Mouse (Mus musculus) G1E (cell line): ENCODE results near the gene S100a4. TPM values are rescaled to one million over a fixed set of nuclear protein-coding genes. Genes with fewer than 3 reads are reported as not detected.

ENCODE experiments used
- ATAC-seq: 2 replicates; pipeline ENCODE4 v1.8.0; 2016; ENCODE audit warnings: mild to moderate bottlenecking; ENCODE audit not compliant: insufficient number of reproducible peaks, poor library complexity, low FRiP score, severe bottlenecking; ENCODE audit errors: extremely low read depth
- DNase-seq: peaks from one replicate; pipeline ENCODE4 v3.0.0; 2012; ENCODE audit warnings: low spot score
- H3K27me3 ChIP-seq: 2 replicates; pipeline ENCODE4 v1.6.1; 2012; ENCODE audit warnings: mild to moderate bottlenecking, low read length, inconsistent platforms; ENCODE audit not compliant: insufficient read depth
- H3K36me3 ChIP-seq: replicated peaks from 2 replicates; pipeline ENCODE3; 2012; ENCODE audit warnings: mild to moderate bottlenecking, inconsistent platforms
- H3K4me1 ChIP-seq: 2 replicates; pipeline ENCODE4 v1.6.1; 2012; ENCODE audit warnings: low read depth, low read length, inconsistent platforms, mixed read lengths; ENCODE audit not compliant: insufficient read depth
- H3K4me3 ChIP-seq: 2 replicates; pipeline ENCODE4 v1.5.1; 2012; ENCODE audit warnings: low read depth, mild to moderate bottlenecking, inconsistent platforms, low read length, moderate library complexity, mixed read lengths
- H3K9me3 ChIP-seq: replicated peaks from 2 replicates; pipeline ENCODE4 v1.6.1; 2012; ENCODE audit warnings: inconsistent platforms
- CTCF ChIP-seq: IDR thresholded peaks from 2 replicates; pipeline ENCODE4 v1.5.1; 2012; ENCODE audit warnings: low read depth, low read length, inconsistent platforms, mixed read lengths
- GATA1 ChIP-seq: IDR thresholded peaks from 2 replicates; pipeline ENCODE4 v1.6.1; 2012; ENCODE audit warnings: borderline replicate concordance, low read length, inconsistent platforms, mixed read lengths
- GATA2 ChIP-seq: IDR thresholded peaks from 2 replicates; pipeline ENCODE4 v1.6.1; 2012; ENCODE audit warnings: low read depth, low read length, inconsistent platforms, borderline replicate concordance
- POLR2AphosphoS5 ChIP-seq: IDR thresholded peaks from 2 replicates; pipeline ENCODE4 v1.6.1; 2012; ENCODE audit warnings: low read depth, low read length, inconsistent platforms; ENCODE audit not compliant: insufficient replicate concordance
- TAL1 ChIP-seq: conservative IDR thresholded peaks from 2 replicates; pipeline ENCODE4 v1.6.1; 2012; ENCODE audit warnings: low read depth, low read length, inconsistent platforms, mixed read lengths
- polyA plus RNA-seq: library from polyadenylated mRNA; stranded (reverse); fragments of >175 nt; gene quantifications from 2 replicates; pipeline ENCODE4 v1.2.3, GENCODE M21; 2012
- total RNA-seq, 2 experiments: library from RNA; stranded (forward) in 1 of 2; stranded (reverse) in 1 of 2; fragments of 200-1000 nt in 1 of 2; fragments of >200 nt in 1 of 2; fragmentation: Nextera tagmentation in 1 of 2; gene quantifications; 2 replicates each; pipeline ENCODE4 v1.2.3; 2014 to 2017

Gene S100a4
- total RNA-seq (2014; fragmentation: Nextera tagmentation) (not detected in 2 replicates), total RNA-seq (2017) (0.64 TPM in 1 of 2 replicates, not detected in the other), polyA plus RNA-seq (not detected in 2 replicates)

DNA sequence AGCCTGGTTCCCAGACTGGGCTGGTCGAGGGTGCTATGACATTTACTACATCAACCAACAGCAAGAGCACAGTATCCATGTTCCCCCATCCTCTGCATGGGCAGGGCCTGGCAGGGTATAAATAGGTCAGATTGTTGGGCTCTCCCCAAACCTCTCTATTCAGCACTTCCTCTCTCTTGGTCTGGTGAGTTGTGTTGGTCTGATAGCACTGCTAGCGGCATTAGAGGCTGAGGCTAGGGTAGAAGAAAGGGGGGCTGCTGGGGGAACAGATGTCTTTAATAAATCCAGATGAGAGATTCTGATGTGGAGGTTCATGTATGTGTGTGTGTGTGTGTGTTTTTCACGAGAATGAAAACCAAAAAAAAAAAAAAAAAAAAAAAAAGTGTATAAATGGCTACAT, at the start of gene S100a4:
Gene S100a4 (plus strand): TSS at position 149 of the 400 bp plus-strand sequence.
- Histone ChIP-seq H3K4me3 (no peak within 1 kb of the TSS), H3K27me3 (peaks cover 8% of the 10 kb centered on the region), H3K36me3 (no peaks in the 10 kb centered on the region), H3K4me1 (no peaks in the 10 kb centered on the region), H3K9me3 (no peaks in the 10 kb centered on the region)
- ATAC-seq (no peak), DNase-seq (no peak)
- TF ChIP-seq GATA1: no peak
- TF ChIP-seq TAL1: no peak
- TF ChIP-seq POLR2AphosphoS5: no peak
- TF ChIP-seq CTCF: no peak
- no peak for TF ChIP-seq GATA2

DNA sequence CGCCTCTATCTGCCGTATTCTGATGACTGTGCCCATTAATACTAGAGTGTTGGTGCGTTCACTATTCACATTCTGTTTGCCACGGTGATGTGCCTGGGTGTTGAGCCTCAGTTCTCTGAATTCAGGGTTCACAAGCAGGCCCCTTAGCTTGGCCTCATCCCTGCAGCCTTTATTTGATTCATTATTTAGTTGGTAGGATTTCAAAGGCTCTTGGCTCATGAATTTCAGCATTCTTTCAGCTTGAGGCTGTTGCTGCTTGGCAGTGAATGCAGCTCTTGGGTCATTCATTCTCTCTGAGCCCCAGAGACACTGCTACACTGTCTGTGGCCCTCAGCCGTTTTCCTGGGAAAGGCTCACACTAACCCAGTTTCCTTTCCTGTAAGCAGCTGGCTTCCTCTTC, 47.6 kb upstream of the S100a4 start:
- Histone ChIP-seq H3K4me1 (no peaks in the 10 kb centered on the region), H3K9me3 (no peaks in the 10 kb centered on the region), H3K36me3 (no peaks in the 10 kb centered on the region), H3K4me3 (no peak overlapping the region), H3K27me3 (peaks cover 8% of the 10 kb centered on the region; the same call in 1 of the 2 replicates)
- ATAC-seq (no peak), DNase-seq (no peak)
- TF ChIP-seq GATA1: no peak
- TF ChIP-seq POLR2AphosphoS5: no peak
- no peak for TF ChIP-seq CTCF
- TF ChIP-seq TAL1: no peak
- no peak for TF ChIP-seq GATA2

- Histone ChIP-seq H3K9me3 (no peaks in the 10 kb centered on the region), H3K27me3 (peaks cover 10% of the 10 kb centered on the region), H3K36me3 (no peaks in the 10 kb centered on the region), H3K4me3 (no peak within 1 kb of the TSS), H3K4me1 (no peaks in the 10 kb centered on the region)
- TF ChIP-seq CTCF: no peak
- TF ChIP-seq POLR2AphosphoS5: no peak
- no peak for TF ChIP-seq TAL1
- no peak for TF ChIP-seq GATA1
- TF ChIP-seq GATA2: no peak
- DNase-seq (no peak), ATAC-seq (no peak)
These were observed 43.5 kb upstream of the S100a4 start, which contains the start of gene S100a3 for GRCm38 (mm10) chr3:90560008-90560628. TSS of gene S100a3 (plus strand) at chr3:90560578.

- Histone ChIP-seq H3K9me3 (no peaks in the 10 kb centered on the region), H3K27me3 (peaks cover 13% of the 10 kb centered on the region), H3K36me3 (no peaks in the 10 kb centered on the region), H3K4me3 (no peak overlapping the region), H3K4me1 (no peaks in the 10 kb centered on the region)
- no peak for DNase-seq
- TF ChIP-seq GATA2: no peak
- TF ChIP-seq GATA1: no peak
- no peak for TF ChIP-seq POLR2AphosphoS5
- no peak for TF ChIP-seq CTCF
- TF ChIP-seq TAL1: no peak
- ATAC-seq: no peak
These were observed 28.9 kb upstream of the S100a4 start for GRCm38 (mm10) chr3:90574691-90575090.

- DNase-seq: no peak
- no peak overlapping the region for H3K4me3 ChIP-seq
- H3K4me1 ChIP-seq: no peaks in the 10 kb centered on the region
- no peak for ATAC-seq
- H3K36me3 ChIP-seq: no peaks in the 10 kb centered on the region
- no peaks in the 10 kb centered on the region for H3K9me3 ChIP-seq
- H3K27me3 ChIP-seq: peaks cover 14% of the 10 kb centered on the region
- TF ChIP-seq GATA2 (no peak), GATA1 (no peak), CTCF (no peak), POLR2AphosphoS5 (no peak), TAL1 (no peak)
These were observed 28.3 kb upstream of the S100a4 start for GRCm38 (mm10) chr3:90575320-90575719.

DNA sequence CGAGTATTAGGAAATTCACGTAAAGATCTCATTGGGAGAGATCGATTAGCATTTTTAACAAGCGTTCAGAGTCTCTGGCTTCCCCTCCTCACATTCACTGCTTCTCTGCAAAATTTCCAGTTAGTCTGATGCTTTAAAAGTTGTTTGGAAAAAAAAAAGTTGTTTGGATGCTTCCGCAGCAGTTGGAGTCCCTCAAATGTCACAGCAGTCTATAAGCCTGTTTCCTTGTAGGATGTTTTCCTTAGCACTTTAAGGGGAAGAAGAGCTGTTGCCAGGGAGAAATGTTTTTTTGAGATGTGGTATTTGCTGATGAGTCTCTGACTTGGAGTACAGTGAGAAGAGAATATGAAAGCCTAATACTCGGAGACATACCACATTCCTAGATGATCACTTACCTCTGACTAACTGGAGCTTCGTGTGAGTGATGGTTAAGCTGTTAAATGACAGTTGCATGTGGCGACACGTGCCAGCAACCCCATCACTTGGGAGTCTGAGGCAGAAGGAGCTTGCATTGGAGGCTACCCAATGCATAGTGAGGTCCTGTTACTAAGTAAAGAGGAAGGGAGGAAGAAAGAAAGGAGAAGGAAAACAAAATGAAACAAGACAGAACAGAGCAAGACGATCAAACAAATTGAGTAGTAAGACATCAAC, 27.1 kb upstream of the S100a4 start:
- Histone ChIP-seq H3K36me3 (no peaks in the 10 kb centered on the region), H3K4me1 (no peaks in the 10 kb centered on the region), H3K9me3 (no peaks in the 10 kb centered on the region), H3K4me3 (no peak overlapping the region), H3K27me3 (peaks cover 14% of the 10 kb centered on the region)
- TF ChIP-seq POLR2AphosphoS5 (no peak), GATA2 (no peak), TAL1 (no peak), GATA1 (no peak), CTCF (no peak)
- ATAC-seq (no peak), DNase-seq (no peak)
